Mouse (Mus musculus) embryo, embryonic 9.5 days (tissue): ENCODE measurements around the gene Tmem63a.
A peak's percentile ranks its signal among the peaks of the same experiment; 100 is the strongest.
"Not testable (repeated sequence)": the region's sequence is repeated elsewhere in the genome, so short reads cannot be mapped to it uniquely, and the experiment has no call there.

Source experiments
- DNase-seq: peaks from one replicate; pipeline ENCODE4 v3.0.0-alpha.2; 2017; ENCODE audit errors: extremely low spot score

Gene Tmem63a

GRCm38 (mm10) chr1:180926286-180926685 is 15.9 kb upstream of the Tmem63a start:
- DNase-seq, result no peak

GRCm38 (mm10) chr1:180929599-180929998 is 12.5 kb upstream of the Tmem63a start:
- DNase-seq, result no peak

GRCm38 (mm10) chr1:180931106-180931505 is 11.0 kb upstream of the Tmem63a start:
- DNase-seq, result no peak

- no peak for DNase-seq
Observed at GRCm38 (mm10) chr1:180933659-180934058, 8.5 kb upstream of the Tmem63a start.

GRCm38 (mm10) chr1:180934467-180935419 is 7.4 kb upstream of the Tmem63a start, which contains the start of gene Lefty1:
TSS of gene Lefty1 (plus strand) at chr1:180935022.
- DNase-seq, result no peak

- peak; percentile 42 for DNase-seq
Observed at GRCm38 (mm10) chr1:180936610-180937398, 5.3 kb upstream of the Tmem63a start.

- not testable (repeated sequence) for DNase-seq
Observed at GRCm38 (mm10) chr1:180937631-180938030, 4.5 kb upstream of the Tmem63a start.

- not testable (repeated sequence) for DNase-seq
Observed at GRCm38 (mm10) chr1:180938781-180939180, 3.4 kb upstream of the Tmem63a start.

- DNase-seq, result no peak
Observed at GRCm38 (mm10) chr1:180940776-180941460, 1.2 kb upstream of the Tmem63a start.

GRCm38 (mm10) chr1:180941726-180942125 is 418 bp upstream of the Tmem63a start:
- peak; percentile 35 for DNase-seq

GRCm38 (mm10) chr1:180943032-180943644 is 994 bp downstream of the Tmem63a start:
- DNase-seq, result no peak

- no peak for DNase-seq
Observed at GRCm38 (mm10) chr1:180943896-180944295, 1.8 kb downstream of the Tmem63a start.

- DNase-seq, result no peak
Observed at GRCm38 (mm10) chr1:180944553-180944952, 2.4 kb downstream of the Tmem63a start.

- peak; percentile 47 for DNase-seq
Observed at GRCm38 (mm10) chr1:180945001-180945980, 3.1 kb downstream of the Tmem63a start.

- DNase-seq, result no peak
Observed at GRCm38 (mm10) chr1:180946448-180946847, 4.3 kb downstream of the Tmem63a start.

GRCm38 (mm10) chr1:180952085-180952746 is 10.1 kb downstream of the Tmem63a start:
- DNase-seq, result no peak

- DNase-seq, result no peak
Observed at GRCm38 (mm10) chr1:180952808-180953207, 10.7 kb downstream of the Tmem63a start.

GRCm38 (mm10) chr1:180956401-180956800 is 14.3 kb downstream of the Tmem63a start:
- DNase-seq, result no peak

GRCm38 (mm10) chr1:180956973-180957381 is 14.8 kb downstream of the Tmem63a start:
- DNase-seq, result no peak

- DNase-seq, result no peak
Observed at GRCm38 (mm10) chr1:180957989-180958388, 15.8 kb downstream of the Tmem63a start.
